Mouse (Mus musculus) limb, embryonic 13.5 days (tissue): Measurements from ENCODE around the gene Emx1. TPM values are rescaled to one million over a fixed set of nuclear protein-coding genes. Genes with fewer than 3 reads are reported as not detected.
A peak's percentile ranks its signal among the peaks of the same experiment; 100 is the strongest.

Experiments used
- ATAC-seq: fragments of 200-750 bp; cut with Nextera tagmentation; 2 replicates; pipeline ENCODE4 v1.8.0; 2017; ENCODE audit warnings: low read depth, moderate number of reproducible peaks, moderate TSS enrichment; ENCODE audit not compliant: low FRiP score
- H3K27ac ChIP-seq: fragments of 300-500 bp; sonication (generic); 2 replicates; pipeline ENCODE4 v1.5.1; 2015; ENCODE audit warnings: inconsistent platforms, mild to moderate bottlenecking, moderate library complexity
- H3K27me3 ChIP-seq: fragments of 300-500 bp; sonication (generic); 2 replicates; pipeline ENCODE4 v1.6.1; 2015; ENCODE audit warnings: mild to moderate bottlenecking, inconsistent platforms
- H3K36me3 ChIP-seq: fragments of 300-500 bp; sonication (generic); 2 replicates; pipeline ENCODE4 v1.6.1; 2015; ENCODE audit warnings: inconsistent platforms, mild to moderate bottlenecking, moderate library complexity
- H3K4me1 ChIP-seq: fragments of 300-500 bp; sonication (generic); 2 replicates; pipeline ENCODE4 v1.6.1; 2015; ENCODE audit warnings: inconsistent platforms
- H3K4me2 ChIP-seq: fragments of 300-500 bp; sonication (generic); replicated peaks from 2 replicates; pipeline ENCODE4 v1.6.1; 2015; ENCODE audit warnings: inconsistent platforms, mild to moderate bottlenecking, moderate library complexity
- H3K4me3 ChIP-seq: fragments of 300-500 bp; sonication (generic); 2 replicates; pipeline ENCODE4 v1.5.1; 2015; ENCODE audit warnings: moderate library complexity, mild to moderate bottlenecking, inconsistent platforms
- H3K9ac ChIP-seq: fragments of 300-500 bp; sonication (generic); 2 replicates; pipeline ENCODE4 v1.6.1; 2015; ENCODE audit warnings: mild to moderate bottlenecking, inconsistent platforms
- H3K9me3 ChIP-seq: fragments of 300-500 bp; sonication (generic); 2 replicates; pipeline ENCODE4 v1.6.1; 2016; ENCODE audit warnings: inconsistent platforms
- WGBS: fragments of 180-500 bp; shearing (Covaris S2); methylation state at CpG from one replicate; pipeline ENCODE4 v1.1.7; 2015; 5-methylcytosine and 5-hydroxymethylcytosine counted together
- polyA plus RNA-seq: library from polyadenylated mRNA; unstranded; fragments of >200 nt; fragmentation: Nextera tagmentation; extraction: Ambion mirVana; gene quantifications from 2 replicates; pipeline ENCODE4 v1.2.1, GENCODE M21; 2015

Gene Emx1
- polyA plus RNA-seq, 1 experiment from 2014 or later: 0.60 TPM

DNA sequence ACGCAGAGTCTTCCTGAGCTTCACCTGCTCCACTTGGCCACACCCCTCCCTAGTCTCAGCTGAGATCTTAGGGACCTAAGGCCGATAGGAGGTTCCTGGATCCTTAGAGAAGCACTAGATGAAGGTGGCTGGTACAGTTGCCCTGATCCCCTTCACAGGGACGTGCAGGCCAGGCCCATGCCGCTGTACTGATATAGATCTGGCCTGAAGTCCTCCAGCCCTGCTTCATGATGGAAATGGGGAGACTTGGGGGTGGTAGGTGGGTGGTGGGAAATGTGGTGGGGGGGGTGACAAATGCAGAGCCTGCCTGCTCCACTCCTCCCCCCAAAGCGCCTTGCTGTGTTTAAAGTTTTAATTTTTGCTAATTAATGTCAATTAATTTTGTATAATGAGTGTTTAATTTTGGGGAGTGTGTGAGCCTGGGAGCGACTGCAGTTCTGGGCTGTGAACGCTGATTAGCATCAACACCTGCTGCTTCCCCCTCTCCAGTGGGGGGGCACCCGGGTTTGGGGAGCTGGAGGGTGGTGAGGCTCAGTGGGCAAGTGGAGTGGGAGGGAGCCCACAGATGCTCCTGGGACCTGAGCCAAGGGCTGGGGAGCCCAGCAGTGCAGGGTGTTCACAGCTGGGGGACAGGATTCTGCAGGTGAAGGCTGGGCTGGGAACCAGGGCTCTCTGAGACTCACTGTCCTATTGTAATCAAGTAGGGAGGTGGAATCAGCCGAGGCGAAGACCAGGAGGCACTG, 50.5 kb downstream of the Emx1 start:
- Histone ChIP-seq H3K4me1 (peaks cover 20% of the 10 kb centered on the region), H3K9me3 (no peaks in the 10 kb centered on the region), H3K9ac (no peak overlapping the region), H3K4me2 (no peak overlapping the region), H3K36me3 (no peaks in the 10 kb centered on the region), H3K4me3 (no peak overlapping the region), H3K27me3 (no peaks in the 10 kb centered on the region), H3K27ac (no peak overlapping the region)
- ATAC-seq: no peak
- WGBS: 58% methylated on average over 10 of the region's 10 CpGs

DNA sequence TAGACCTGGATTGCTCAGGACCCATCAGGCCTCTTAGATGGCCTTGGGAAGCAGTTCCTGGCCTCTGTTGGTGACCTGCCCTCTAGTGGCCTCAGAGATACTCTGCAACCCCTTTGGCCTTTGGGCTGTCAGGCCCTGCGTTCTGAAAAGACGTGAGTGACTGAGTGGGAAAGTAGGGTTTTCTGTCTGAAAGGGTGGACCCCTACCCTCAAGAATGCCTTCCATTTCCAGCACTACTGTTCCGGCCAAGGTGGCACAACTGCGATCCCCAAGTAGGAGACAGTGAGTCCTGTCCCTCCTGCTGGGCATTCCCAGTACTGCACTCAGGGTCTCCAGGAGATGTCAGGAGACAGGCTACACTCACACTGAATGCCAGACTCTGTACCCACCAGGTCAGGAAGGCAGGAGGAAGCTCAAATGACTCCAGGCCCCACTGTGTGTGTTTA, 51.8 kb downstream of the Emx1 start:
- Histone ChIP-seq H3K9ac (0 out of 2 replicates have a peak overlapping the region, but pooled peaks have one; percentile 9), H3K4me1 (peaks cover 14% of the 10 kb centered on the region), H3K4me3 (no peak overlapping the region), H3K9me3 (no peaks in the 10 kb centered on the region), H3K27ac (no peak overlapping the region), H3K4me2 (peak overlapping the region; percentile 41), H3K36me3 (no peaks in the 10 kb centered on the region), H3K27me3 (no peaks in the 10 kb centered on the region)
- 12% methylated on average over 4 of the region's 4 CpGs for WGBS
- ATAC-seq: no peak

DNA sequence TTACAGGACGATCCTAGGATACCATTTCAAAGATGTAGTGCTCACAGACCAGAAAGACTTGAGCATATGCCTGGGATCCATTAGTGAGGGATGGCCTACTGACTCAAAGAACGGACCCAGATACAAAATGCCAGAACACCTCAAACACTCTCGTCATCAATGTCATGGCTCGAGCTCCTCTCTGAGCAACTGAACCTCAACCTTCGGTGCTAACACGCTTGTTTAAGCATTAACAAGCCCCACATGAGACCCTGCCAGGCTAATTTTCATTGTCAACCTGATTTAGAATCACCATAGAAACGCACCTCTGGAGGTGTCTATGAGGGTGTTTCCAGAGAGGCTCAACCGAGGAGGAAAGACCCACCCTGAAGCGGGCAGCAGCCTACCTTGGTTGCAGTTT, 62.6 kb downstream of the Emx1 start:
- WGBS: 79% methylated on average over 9 of the region's 9 CpGs
- H3K27me3 ChIP-seq: no peaks in the 10 kb centered on the region

DNA sequence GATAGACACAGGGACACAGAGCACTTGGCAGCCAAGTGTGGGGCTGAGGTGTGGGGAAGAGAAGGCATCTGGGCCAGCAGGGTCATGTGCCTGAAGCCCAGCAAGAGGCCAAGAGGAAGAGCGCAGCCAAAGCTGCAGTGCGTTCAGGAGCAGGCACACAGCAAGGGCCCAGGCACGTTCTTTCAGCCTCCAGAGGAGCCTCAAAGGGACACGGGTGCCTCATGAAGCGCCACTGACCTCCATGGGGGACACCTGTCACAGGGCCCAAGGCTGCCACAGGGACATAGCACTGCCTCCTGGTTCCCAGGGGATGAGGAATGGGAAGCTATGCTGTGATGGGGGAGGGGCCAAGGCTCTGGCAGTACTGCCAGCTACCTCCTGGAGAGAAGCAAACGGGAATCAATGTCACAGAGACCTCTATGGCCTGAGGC, 63.6 kb downstream of the Emx1 start:
- ATAC-seq: peak; percentile 44; the same call in 1 of the 2 replicates
- Histone ChIP-seq H3K9me3 (no peaks in the 10 kb centered on the region), H3K4me1 (peaks cover 11% of the 10 kb centered on the region), H3K9ac (no peak overlapping the region), H3K27me3 (no peaks in the 10 kb centered on the region), H3K4me3 (no peak overlapping the region), H3K27ac (no peak overlapping the region), H3K36me3 (no peaks in the 10 kb centered on the region), H3K4me2 (no peak overlapping the region)
- 35% methylated on average over 6 of the region's 6 CpGs for WGBS

More for the DNA sequence above, 62.6 kb downstream of the Emx1 start:
- H3K4me3 ChIP-seq: no peak overlapping the region
- H3K36me3 ChIP-seq: peaks cover 4% of the 10 kb centered on the region; the same call in 1 of the 2 replicates
- no peak for ATAC-seq
- H3K27ac ChIP-seq: no peak overlapping the region
- no peak overlapping the region for H3K4me2 ChIP-seq
- H3K9me3 ChIP-seq: 0 out of 2 replicates have a peak, but pooled peaks cover 6% of the 10 kb centered on the region
- peaks cover 11% of the 10 kb centered on the region for H3K4me1 ChIP-seq
- no peak overlapping the region for H3K9ac ChIP-seq

DNA sequence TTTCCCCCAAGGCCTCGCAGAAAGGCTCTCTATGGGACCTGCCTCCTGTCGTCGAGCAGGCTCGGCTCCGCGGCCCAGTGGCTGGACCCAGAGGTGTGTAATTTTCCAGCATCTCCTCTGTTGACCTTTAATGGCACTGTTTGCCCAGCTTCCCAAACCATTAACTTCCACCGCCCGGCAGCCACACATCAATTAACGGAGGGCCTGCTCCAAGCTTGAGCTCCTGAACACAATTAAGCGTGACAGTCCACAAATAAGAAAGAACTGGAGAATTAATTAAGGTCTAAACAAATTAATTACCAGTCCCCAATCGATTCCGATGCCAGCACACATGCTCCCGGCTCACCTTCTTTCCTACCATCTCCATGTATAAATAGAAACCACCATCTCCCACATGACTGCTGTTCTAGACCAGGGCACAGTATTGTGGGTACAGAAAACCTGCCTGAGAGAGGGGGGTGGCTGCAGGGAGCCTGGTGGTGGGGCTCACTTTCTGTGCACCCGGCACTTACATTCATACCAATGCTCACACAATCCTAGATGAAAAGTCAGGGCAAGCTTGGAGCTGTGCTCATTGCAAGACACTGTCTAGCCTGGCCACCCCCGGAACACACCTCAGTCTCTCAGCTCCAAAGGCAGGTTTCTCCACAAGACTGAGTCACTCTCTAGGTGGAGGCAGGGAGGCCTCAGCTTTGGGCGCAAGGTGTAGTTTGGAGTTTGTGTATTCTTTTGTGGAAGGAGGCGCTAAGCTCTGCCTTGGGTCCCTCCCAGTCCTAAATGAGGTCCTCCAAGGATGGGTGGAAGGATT, 65.2 kb downstream of the Emx1 start:
- Histone ChIP-seq H3K4me1 (peaks cover 11% of the 10 kb centered on the region), H3K27ac (no peak overlapping the region), H3K27me3 (no peaks in the 10 kb centered on the region), H3K4me2 (no peak overlapping the region), H3K9me3 (no peaks in the 10 kb centered on the region), H3K36me3 (no peaks in the 10 kb centered on the region), H3K4me3 (no peak overlapping the region), H3K9ac (no peak overlapping the region)
- WGBS: 63% methylated on average over 17 of the region's 17 CpGs
- ATAC-seq: no peak

DNA sequence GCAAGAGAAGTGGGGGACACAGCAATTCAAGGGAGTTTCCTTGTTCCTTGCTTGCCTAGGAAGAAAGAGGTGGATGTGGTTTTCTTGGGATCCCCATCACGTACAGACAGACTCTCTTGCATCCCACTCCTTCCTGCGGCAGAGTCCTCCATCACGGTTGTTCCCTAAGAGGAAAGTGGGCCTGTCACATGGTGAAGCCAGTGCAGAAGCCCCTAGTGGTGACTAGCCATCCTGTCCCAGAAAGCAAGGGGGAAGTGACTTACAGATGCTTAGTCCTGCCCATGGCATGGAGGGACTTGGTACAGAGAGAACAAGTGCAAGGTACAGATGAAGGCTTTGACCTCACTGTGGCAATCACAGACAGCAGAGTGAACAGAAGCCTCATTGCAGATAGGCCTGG, 66.0 kb downstream of the Emx1 start:
- Histone ChIP-seq H3K4me2 (no peak overlapping the region), H3K36me3 (no peaks in the 10 kb centered on the region), H3K27me3 (no peaks in the 10 kb centered on the region), H3K4me1 (peaks cover 11% of the 10 kb centered on the region), H3K9ac (no peak overlapping the region), H3K9me3 (no peaks in the 10 kb centered on the region), H3K4me3 (no peak overlapping the region), H3K27ac (no peak overlapping the region)
- 72% methylated on average over 3 of the region's 3 CpGs for WGBS
- no peak for ATAC-seq

Other genes with a start within 250 kb of the Emx1 start
- 38.1 and 40.1 TPM in 2 replicates for gene Exoc6b, start 117.9 kb upstream of the Emx1 start, polyA plus RNA-seq
- gene Spr, start 49.7 kb upstream of the Emx1 start, polyA plus RNA-seq: 39.5 and 41.4 TPM in 2 replicates
- 8.9 and 10.1 TPM in 2 replicates for gene Sfxn5, start 146.0 kb downstream of the Emx1 start, polyA plus RNA-seq
- 16.7 and 17.2 TPM in 2 replicates for gene Rab11fip5, start 187.2 kb downstream of the Emx1 start, polyA plus RNA-seq
- not detected in 2 replicates for gene Noto, start 236.4 kb downstream of the Emx1 start, polyA plus RNA-seq
- gene Smyd5, start 244.6 kb downstream of the Emx1 start, polyA plus RNA-seq: 64.2 and 66.1 TPM in 2 replicates